Mouse (Mus musculus): ENCODE data around the gene Nfe2l3.
"Not testable (repeated sequence)": the region's sequence is repeated elsewhere in the genome, so short reads cannot be mapped to it uniquely, and the experiment has no call there.

Nfe2l3 gene

DNA sequence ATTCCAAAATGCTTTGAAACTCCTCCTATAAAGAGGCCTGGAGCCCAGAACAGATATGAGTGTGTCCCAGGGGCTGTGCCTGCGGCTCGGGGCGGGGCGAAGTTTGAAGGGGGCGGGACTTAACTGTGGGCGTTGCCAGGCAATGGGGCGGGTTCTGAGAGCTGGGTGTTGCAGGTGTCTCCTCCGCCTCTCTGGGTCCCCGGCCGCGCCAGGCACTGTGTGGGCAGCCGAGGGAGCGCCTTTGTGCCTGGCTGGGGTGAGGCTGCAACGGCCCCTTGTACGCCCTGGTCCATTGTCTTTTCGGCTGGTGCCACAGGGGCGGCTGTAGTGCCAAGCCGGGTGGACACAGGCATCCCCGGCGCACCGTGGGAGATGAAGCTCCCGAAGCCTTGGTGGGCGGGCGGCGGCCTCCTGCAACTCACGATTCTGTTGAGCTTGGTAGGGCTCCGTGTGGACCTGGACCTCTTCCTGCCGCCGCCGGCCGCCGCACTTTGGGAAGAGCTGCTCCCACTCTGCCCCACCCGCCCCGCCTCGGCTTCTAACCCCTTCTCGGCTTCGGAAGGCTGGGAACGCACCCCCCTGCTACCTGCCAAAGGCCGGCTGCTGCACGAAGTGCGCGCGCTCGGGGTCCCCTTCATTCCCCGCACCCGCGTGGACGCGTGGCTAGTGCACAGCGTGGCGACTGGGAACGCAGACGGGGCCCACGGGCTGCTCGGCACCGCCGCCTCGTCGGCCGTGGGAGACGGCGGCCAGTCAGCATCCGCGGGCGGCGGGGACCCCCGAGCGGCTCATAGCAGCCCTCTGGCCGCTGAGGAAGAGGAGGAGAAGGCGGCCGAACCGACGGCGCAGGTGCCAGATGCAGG is at the start of gene Nfe2l3:
Nfe2l3 (plus strand) TSS at position 136 of the 863 bp plus-strand sequence.
- Histone ChIP-seq H3K36me3 (ENCODE audit: control insufficient read depth, insufficient read depth, low read length, poor library complexity, severe bottlenecking) (no peaks in the 10 kb centered on the region), H3K27me3 (ENCODE audit: control insufficient read depth, insufficient read depth, low read length, poor library complexity, severe bottlenecking) (peaks cover 2% of the 10 kb centered on the region; the same call in 1 of the 2 replicates)
- DNase-seq (ENCODE audit: low read depth, low spot score) = peak; percentile 73

DNA sequence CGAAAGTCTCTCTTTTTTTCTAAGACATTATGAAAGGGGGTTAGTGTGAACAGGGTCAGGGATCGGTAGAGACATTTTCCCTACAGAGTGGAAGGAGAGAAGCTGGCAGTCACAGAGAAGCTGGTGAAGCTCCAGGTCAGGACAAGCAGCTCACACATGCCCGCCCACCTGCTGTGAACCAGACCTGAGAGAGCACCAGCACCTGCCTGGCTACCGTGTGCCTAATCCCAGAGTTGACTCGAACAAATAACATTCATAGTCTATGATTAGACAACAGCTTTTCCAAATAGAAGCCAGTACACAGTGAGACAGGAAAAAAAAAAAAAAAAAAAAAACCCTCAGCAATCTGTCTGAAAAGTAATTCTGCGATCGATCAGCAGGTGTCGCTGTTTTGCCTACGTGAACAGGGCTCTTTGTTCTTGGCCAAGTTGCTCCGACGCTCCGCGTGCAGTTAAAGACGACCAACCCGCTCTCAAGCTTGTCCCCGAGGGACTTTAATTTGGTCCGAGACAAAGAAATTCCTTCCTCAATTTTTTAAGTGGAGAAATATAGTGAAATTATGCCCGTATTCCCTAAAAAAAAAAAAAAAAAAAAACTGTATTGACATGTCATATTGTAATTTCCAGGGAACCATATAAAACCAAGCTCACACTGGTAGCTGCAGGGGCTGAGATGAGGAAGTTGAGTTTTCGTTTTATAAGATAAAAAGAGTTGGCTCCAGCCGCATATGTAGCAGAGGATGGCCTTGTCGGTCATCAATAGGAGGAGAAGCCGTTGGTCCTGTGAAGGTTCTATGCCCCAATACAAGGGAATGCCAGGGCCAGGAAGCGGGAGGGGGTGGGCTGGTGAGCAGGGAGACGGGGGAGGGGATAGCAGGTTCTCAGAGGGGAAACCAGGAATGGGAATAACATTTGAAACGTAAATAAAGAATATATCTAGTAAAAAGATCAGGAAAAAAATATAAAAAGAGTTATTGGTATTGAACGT is 48.4 kb upstream of the Nfe2l3 start:
- DNase-seq (ENCODE audit: low read depth, low spot score) = peak; percentile 92
- H3K36me3 ChIP-seq (ENCODE audit: control insufficient read depth, insufficient read depth, low read length, poor library complexity, severe bottlenecking) = no peaks in the 10 kb centered on the region
- no peaks in the 10 kb centered on the region; the same call in 1 of the 2 replicates for H3K27me3 ChIP-seq (ENCODE audit: control insufficient read depth, insufficient read depth, low read length, poor library complexity, severe bottlenecking)

DNA sequence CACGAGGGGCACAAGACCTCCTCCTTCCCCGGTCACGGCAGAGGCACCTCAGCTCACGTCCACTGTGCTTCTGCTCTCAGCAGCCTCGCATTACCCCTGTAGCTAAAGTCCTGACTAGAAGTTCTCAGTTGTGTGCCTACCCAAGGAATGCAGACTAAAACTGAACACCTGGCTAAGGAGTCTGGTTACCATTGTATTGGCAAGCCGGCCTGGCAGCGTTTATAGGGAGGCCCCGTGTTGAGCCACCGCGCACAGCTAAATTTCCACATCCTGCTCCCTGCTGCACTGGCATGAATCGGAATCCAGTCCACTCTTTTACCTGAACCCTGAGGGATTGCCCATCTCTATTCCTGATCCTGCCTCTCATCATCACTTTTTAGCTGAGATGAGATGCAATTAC is 42.0 kb upstream of the Nfe2l3 start:
- no peaks in the 10 kb centered on the region for H3K27me3 ChIP-seq (ENCODE audit: control insufficient read depth, insufficient read depth, low read length, poor library complexity, severe bottlenecking)
- DNase-seq (ENCODE audit: low read depth, low spot score) = no peak
- no peaks in the 10 kb centered on the region for H3K36me3 ChIP-seq (ENCODE audit: control insufficient read depth, insufficient read depth, low read length, poor library complexity, severe bottlenecking)

DNA sequence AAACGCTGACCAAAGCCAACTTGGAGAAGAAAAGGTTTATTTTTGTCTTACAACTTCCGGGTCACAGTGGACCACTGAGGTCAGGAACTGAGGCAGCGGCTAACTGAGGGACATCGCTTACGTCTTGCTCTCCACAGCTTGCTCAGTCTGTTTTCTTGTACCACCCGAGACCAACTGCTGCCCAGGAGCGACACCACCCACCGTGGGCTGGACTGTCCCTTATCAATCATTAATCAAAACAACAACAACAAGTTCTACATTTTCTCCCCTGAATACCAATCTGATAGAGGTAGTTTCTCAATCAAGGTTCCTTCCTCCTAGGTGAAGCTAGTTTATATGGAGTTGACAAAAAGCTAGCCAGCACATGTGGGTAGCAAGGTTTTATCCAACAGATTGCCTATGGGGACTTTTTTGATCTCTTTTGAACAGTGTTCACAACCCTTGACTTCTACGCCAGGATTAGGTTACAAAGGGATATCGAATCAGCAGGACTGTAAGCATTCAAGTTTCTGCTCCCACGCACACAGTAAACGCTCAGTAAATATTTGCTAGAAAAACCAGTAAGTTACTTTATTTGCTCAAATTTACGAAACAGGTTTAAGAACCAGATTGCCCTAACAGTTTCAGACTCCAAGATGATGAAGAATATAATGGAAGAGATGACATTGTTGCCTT is 40.5 kb upstream of the Nfe2l3 start:
- no peaks in the 10 kb centered on the region for H3K27me3 ChIP-seq (ENCODE audit: control insufficient read depth, insufficient read depth, low read length, poor library complexity, severe bottlenecking)
- DNase-seq (ENCODE audit: low read depth, low spot score) = no peak
- no peaks in the 10 kb centered on the region for H3K36me3 ChIP-seq (ENCODE audit: control insufficient read depth, insufficient read depth, low read length, poor library complexity, severe bottlenecking)

DNA sequence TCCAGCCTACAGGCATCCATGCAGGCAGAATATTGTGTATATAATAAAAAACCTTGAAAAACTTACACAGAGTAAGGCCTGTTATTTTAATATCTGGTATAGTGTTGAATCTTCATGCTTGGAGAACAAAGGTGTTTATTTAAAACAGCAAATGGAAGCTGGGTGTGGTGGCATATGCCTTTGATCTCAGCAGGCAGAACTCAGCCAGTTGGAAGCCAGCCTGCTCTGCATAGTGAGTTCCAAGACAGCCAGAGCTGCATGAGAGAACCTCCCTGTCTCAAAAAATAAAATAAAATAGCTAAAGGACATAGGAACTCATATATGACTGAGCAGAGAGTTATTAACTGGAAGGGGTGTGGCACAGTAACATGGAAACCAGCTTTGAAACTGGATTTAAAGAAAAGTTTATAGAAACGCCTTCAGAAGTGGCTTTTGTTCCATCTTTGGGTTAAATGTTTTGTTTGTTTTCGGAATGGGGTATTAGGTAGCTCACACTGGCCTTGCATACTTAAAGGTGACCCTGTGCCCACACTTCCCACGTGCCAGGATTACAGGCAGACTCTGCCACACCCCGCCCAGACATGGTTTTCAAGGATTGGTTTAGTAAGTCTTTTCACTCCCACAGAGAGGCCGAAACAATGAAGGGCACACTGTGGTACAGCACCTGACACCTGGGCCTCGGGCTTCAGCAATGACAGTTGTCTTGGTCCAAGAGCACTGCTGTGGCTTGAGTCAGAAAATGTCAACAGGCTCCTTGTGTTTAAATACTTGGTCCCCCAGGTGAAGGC is 38.9 kb upstream of the Nfe2l3 start:
- no peak for DNase-seq (ENCODE audit: low read depth, low spot score)
- H3K27me3 ChIP-seq (ENCODE audit: control insufficient read depth, insufficient read depth, low read length, poor library complexity, severe bottlenecking) = no peaks in the 10 kb centered on the region
- H3K36me3 ChIP-seq (ENCODE audit: control insufficient read depth, insufficient read depth, low read length, poor library complexity, severe bottlenecking) = no peaks in the 10 kb centered on the region

DNA sequence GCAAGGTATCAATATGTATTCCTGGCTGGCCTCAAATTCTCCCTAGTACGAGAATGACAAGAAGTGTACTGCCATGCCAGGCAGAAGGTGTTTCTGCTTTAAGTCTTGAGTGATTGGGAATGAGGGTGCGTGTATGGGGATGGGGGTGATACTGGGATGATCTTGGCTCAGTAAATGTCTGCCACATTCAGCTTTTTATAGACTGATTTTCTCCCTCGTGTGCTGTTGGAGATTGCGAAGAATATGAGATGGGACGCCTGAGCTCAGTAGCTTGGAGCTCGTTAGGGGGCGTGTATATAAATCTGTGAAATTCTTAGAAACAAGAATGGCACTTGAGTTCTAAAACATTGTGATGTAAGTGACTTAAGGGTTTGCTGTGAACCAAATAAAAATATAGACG is 38.1 kb upstream of the Nfe2l3 start:
- not testable (repeated sequence) for H3K36me3 ChIP-seq (ENCODE audit: control insufficient read depth, insufficient read depth, low read length, poor library complexity, severe bottlenecking); H3K27me3 ChIP-seq (ENCODE audit: control insufficient read depth, insufficient read depth, low read length, poor library complexity, severe bottlenecking); DNase-seq (ENCODE audit: low read depth, low spot score)

DNA sequence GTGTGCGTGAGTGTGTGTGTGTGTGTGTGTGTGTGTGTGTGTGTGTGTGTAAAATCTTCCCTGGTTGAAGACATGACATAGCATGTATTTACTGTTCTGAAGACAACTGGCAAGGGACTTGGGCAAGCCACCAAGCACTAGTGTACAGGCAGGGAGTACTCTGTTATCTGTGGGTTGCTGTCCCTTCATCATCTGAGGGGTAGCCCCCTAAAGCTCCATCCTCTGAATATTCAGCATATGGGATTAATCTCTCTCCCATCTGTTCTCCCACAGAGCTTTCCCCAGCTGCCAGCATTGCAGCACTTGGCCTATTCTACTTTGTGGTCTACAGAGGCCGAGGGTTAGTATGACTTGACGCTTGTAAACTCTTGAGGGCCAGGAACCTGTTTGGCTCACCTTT is 37.5 kb upstream of the Nfe2l3 start:
- DNase-seq (ENCODE audit: low read depth, low spot score); H3K36me3 ChIP-seq (ENCODE audit: control insufficient read depth, insufficient read depth, low read length, poor library complexity, severe bottlenecking); H3K27me3 ChIP-seq (ENCODE audit: control insufficient read depth, insufficient read depth, low read length, poor library complexity, severe bottlenecking): not testable (repeated sequence)

DNA sequence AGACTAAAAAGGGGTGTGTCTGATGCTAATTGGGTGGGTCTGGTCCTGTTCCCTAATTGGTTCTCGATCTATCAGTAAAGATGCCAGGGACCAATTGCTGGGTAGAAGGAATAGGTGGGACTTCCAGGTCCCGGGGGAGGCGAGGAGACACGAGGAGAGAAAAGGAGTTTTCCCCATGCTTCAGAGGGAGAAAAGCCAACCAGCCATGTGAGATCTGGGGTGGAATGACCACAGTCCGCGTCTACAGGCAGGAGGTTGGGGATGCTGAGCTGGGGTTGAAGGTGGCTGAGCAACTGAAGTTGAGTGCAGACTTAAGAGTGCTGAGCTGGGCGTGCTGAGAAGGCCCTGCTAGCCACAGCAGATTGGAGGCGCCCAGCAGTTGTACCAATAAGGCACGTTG is 37.0 kb upstream of the Nfe2l3 start:
- H3K27me3 ChIP-seq (ENCODE audit: control insufficient read depth, insufficient read depth, low read length, poor library complexity, severe bottlenecking) = no peaks in the 10 kb centered on the region

DNA sequence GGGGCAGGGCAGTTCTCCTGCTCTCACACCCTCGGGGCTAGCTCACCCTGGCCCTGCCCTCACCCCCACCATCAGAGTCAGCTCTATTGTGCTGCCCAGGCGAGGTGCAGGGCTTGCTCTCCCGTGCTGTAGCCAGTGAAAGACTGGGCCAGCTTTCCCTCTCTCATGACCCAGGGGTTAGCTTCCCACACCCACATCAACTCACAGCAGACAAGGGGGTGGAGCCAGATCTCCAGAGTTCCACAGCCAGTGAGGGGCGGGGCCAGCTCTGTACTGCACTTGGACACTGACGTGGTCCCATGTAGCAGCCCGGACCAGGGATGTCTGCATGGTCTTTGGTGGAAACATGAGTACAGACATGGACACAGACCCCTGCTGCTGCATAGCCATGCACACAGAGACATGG is 33.4 kb upstream of the Nfe2l3 start:
- Histone ChIP-seq H3K36me3 (ENCODE audit: control insufficient read depth, insufficient read depth, low read length, poor library complexity, severe bottlenecking) (no peaks in the 10 kb centered on the region), H3K27me3 (ENCODE audit: control insufficient read depth, insufficient read depth, low read length, poor library complexity, severe bottlenecking) (no peaks in the 10 kb centered on the region)
- DNase-seq (ENCODE audit: low read depth, low spot score) = no peak

More for the DNA sequence above, 37.0 kb upstream of the Nfe2l3 start:
- DNase-seq (ENCODE audit: low read depth, low spot score) = no peak
- H3K36me3 ChIP-seq (ENCODE audit: control insufficient read depth, insufficient read depth, low read length, poor library complexity, severe bottlenecking) = no peaks in the 10 kb centered on the region

DNA sequence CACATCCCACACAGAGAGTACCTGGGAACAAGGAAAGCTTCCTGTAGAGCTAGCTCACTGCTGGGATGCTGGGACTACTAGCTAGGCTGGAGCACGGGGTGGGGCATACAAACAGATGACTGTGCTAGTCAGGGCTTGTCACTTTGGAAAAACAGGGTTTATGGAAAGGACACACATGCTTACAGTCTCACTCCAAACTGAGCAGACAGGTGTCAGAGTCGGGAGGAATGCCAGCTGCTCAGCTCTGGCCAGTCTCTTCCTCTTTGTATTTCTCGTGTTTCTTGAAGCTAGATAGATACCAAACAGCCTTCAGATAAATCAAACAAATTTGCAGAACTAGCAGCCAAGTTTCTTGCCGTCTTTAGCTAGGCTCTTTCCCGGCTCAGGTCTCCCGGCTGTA is 31.2 kb upstream of the Nfe2l3 start:
- no peak for DNase-seq (ENCODE audit: low read depth, low spot score)
- Histone ChIP-seq H3K36me3 (ENCODE audit: control insufficient read depth, insufficient read depth, low read length, poor library complexity, severe bottlenecking) (no peaks in the 10 kb centered on the region), H3K27me3 (ENCODE audit: control insufficient read depth, insufficient read depth, low read length, poor library complexity, severe bottlenecking) (no peaks in the 10 kb centered on the region)

DNA sequence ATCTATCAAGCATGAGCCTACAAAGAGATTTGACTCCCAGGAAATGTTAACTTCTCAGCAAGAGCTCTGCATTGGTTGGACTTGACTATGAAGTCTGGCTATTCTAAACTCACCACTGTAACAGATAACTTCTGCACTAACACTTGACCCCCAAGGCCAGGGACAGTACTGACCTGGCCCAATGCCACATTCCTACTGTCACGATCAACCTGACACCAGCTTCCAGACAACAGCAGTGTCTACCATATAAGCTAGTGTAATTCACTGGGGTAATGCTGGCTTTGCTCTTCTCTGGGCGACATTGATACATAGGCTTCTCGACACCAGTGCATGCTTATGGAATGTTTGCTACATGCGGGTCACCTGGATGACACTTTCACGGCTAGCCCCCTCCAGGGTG is 28.9 kb upstream of the Nfe2l3 start:
- DNase-seq (ENCODE audit: low read depth, low spot score) = no peak
- no peaks in the 10 kb centered on the region for H3K36me3 ChIP-seq (ENCODE audit: control insufficient read depth, insufficient read depth, low read length, poor library complexity, severe bottlenecking)
- H3K27me3 ChIP-seq (ENCODE audit: control insufficient read depth, insufficient read depth, low read length, poor library complexity, severe bottlenecking) = no peaks in the 10 kb centered on the region

DNA sequence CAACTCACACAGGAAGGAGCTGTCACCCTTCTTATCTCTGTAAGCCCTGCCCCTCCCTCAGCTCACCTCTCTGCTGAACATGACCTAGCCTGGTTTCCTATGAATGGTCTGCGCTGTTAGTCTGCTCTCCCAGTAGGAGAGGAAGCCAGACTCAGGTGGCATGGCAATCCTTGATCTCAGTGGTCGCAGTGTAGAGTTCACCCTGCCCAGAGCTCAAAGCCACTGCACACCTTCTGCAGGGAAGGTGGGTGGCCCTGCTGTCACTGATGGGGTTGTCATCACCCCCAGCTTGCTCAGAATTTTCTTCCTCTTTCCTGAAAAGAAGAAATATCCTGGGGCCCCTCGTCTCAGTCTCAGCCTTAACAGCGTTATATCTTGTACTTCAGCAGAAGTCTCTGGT is 28.0 kb upstream of the Nfe2l3 start:
- no peaks in the 10 kb centered on the region for H3K27me3 ChIP-seq (ENCODE audit: control insufficient read depth, insufficient read depth, low read length, poor library complexity, severe bottlenecking)
- no peaks in the 10 kb centered on the region for H3K36me3 ChIP-seq (ENCODE audit: control insufficient read depth, insufficient read depth, low read length, poor library complexity, severe bottlenecking)
- DNase-seq (ENCODE audit: low read depth, low spot score) = no peak

DNA sequence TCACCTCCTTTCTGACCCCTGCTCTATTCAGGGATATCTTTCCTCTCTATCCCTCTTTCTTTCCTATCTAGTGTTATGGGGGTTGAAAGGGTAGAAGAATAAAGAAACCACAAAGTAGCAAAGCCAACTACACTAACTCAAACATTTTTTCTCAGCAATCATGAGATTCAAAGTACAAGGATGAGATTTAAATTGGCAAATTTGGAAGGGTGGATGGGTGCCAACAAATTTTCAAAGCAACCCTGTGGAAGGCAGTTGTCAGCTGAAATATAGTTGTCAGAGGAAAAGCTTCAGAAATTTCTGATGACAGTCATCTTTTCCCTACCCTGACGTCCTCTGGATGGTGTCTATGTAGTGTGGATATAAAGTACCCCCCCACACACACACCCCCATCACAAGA is 16.0 kb upstream of the Nfe2l3 start:
- Histone ChIP-seq H3K36me3 (ENCODE audit: control insufficient read depth, insufficient read depth, low read length, poor library complexity, severe bottlenecking) (no peaks in the 10 kb centered on the region), H3K27me3 (ENCODE audit: control insufficient read depth, insufficient read depth, low read length, poor library complexity, severe bottlenecking) (no peaks in the 10 kb centered on the region)
- DNase-seq (ENCODE audit: low read depth, low spot score) = no peak

DNA sequence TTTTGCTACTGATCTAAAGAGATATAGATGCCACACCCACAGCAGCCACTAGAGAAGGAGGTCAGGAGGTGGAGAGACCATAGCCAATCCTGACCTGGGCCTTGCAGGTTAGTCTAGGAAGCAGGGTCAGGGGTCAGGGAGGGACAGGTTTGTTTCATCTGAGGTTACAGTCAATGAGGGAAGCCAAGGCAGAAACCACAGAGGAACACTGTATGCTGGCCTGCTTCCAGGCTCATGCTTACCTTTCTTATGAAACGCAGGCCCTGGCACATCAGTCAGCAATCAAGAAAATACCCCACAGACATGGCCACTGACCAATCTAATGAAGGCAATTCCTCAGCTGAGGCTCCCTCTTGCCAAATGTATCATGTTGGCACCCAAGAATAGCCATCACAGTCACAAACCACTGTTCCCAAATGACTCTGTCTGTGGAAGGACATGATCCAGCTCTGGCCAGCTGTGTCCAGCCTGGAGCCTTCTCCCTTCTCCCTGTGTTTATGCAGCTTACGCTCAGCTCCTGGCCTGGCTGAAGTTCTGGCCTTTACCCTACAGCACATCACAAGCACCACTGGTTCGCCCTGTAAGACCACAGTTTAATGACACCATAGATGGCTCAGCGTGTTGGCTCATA is 15.0 kb upstream of the Nfe2l3 start:
- H3K36me3 ChIP-seq (ENCODE audit: control insufficient read depth, insufficient read depth, low read length, poor library complexity, severe bottlenecking) = no peaks in the 10 kb centered on the region
- no peaks in the 10 kb centered on the region for H3K27me3 ChIP-seq (ENCODE audit: control insufficient read depth, insufficient read depth, low read length, poor library complexity, severe bottlenecking)
- DNase-seq (ENCODE audit: low read depth, low spot score) = no peak

All from splenic B cell, adult 2 months (primary cell).